Mouse (Mus musculus): Measurements from ENCODE around the gene Psmd9. TPM values are rescaled to one million over a fixed set of nuclear protein-coding genes. Genes with fewer than 3 reads are reported as not detected.

Gene Psmd9
- polyA plus RNA-seq, 1 experiment = 36.3 TPM

DNA sequence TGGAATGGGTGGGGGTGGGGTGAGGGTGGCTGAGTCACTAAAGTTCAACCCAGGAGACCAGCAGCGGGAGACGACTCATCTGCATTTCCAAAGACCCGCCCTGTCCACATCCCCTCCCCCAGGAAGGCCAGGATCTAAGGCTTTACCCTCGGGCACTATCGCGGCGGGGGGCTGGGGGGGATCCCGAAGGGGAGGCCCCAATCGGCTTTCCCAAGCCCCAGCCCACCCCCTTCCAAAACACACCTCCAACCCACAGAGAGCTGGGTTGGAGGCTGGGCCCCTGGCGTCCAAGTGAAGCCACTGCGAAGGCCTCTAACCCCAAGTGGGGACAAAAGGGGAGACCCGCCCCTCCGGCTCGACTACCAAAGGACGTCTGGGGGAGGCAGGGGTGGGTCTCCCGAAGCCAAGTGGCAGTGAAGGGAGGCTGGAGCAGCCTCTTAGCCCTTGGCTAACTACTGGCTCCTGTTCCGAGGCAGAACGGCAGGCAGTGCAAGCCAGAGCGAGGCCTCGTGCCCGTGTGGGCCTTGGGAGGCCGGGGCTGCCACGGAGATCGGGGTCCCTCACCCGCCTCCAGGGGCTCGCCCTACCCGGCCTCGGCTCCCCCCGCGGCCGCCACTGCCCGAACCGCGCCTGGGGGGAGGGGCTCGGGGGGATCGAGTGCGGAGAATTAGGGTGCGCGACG, 30.8 kb upstream of the Psmd9 start:
- no peak for TF ChIP-seq CTCF (IDR thresholded peaks at IDR 0.05; ENCODE audit: control insufficient read depth, insufficient read depth, insufficient replicate concordance, low read depth, low read length)
- TF ChIP-seq POLR2A (IDR thresholded peaks at IDR 0.05; ENCODE audit: control insufficient read depth, low read depth, low read length) = peak; percentile 56; the same call in 1 of the 2 replicates
- Histone ChIP-seq H3K4me3 (ENCODE audit: control insufficient read depth, low read depth, low read length) (peak overlapping the region; percentile 92), H3K27ac (ENCODE audit: control insufficient read depth, insufficient read depth, low read depth, low read length) (peak overlapping the region; percentile 95), H3K27me3 (ENCODE audit: control insufficient read depth, insufficient read depth, low read length) (no peaks in the 10 kb centered on the region), H3K4me1 (ENCODE audit: control insufficient read depth, insufficient read depth, low read length) (peaks cover 60% of the 10 kb centered on the region), H3K36me3 (ENCODE audit: control insufficient read depth, insufficient read depth, low read length) (no peaks in the 10 kb centered on the region)

DNA sequence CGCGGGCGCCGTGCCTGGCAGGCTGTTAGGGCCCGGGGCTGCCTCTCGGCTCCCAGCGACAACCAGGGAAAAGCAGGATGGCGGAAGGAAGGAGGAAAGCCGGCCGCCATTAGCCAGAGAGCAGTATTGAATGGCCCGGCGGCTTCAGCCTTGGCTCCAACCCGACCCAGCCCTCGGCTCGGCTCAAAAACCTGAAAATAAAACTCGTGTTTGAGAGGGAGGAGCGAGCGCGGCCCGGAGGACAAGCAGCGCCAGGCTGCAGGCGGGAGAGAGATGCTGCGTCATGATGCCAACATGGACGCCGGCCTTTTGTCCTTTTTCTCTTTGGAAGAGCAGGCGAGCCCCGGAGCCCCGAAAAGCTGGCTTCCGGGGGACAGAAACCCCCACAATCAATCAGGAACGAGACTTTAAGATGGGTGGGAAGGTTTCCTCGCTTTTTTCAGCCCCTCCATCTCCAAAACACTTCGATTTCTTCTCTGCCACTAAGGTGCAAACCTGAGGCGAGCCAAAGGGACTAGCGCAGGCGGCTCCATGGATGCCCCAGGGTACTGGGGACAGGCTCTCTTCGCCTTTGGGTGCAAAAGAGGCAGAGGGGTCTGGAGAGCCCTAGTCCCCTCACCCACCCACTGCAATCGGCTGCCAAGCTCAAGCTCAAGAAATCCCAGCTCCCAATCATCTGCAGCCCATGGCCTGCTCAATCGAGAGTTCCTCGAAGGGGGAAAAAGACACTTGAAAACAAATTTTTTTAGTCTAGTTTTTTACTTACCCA, 30.1 kb upstream of the Psmd9 start:
- Histone ChIP-seq H3K4me3 (ENCODE audit: control insufficient read depth, low read depth, low read length) (peak overlapping the region; percentile 92), H3K27me3 (ENCODE audit: control insufficient read depth, insufficient read depth, low read length) (no peaks in the 10 kb centered on the region), H3K36me3 (ENCODE audit: control insufficient read depth, insufficient read depth, low read length) (no peaks in the 10 kb centered on the region), H3K27ac (ENCODE audit: control insufficient read depth, insufficient read depth, low read depth, low read length) (peak overlapping the region; percentile 95), H3K4me1 (ENCODE audit: control insufficient read depth, insufficient read depth, low read length) (peaks cover 66% of the 10 kb centered on the region)
- TF ChIP-seq POLR2A (IDR thresholded peaks at IDR 0.05; ENCODE audit: control insufficient read depth, low read depth, low read length) (peak; percentile 54; the same call in 1 of the 2 replicates), CTCF (IDR thresholded peaks at IDR 0.05; ENCODE audit: control insufficient read depth, insufficient read depth, insufficient replicate concordance, low read depth, low read length) (no peak)

GRCm38 (mm10) chr5:123139722-123140627, 29.2 kb upstream of the Psmd9 start:
- peaks cover 69% of the 10 kb centered on the region for H3K4me1 ChIP-seq (ENCODE audit: control insufficient read depth, insufficient read depth, low read length)
- no peaks in the 10 kb centered on the region; the same call in 1 of the 2 replicates for H3K36me3 ChIP-seq (ENCODE audit: control insufficient read depth, insufficient read depth, low read length)
- H3K27ac ChIP-seq (ENCODE audit: control insufficient read depth, insufficient read depth, low read depth, low read length) = peak overlapping the region; percentile 95
- H3K27me3 ChIP-seq (ENCODE audit: control insufficient read depth, insufficient read depth, low read length) = no peaks in the 10 kb centered on the region
- TF ChIP-seq POLR2A (IDR thresholded peaks at IDR 0.05; ENCODE audit: control insufficient read depth, low read depth, low read length) (no peak), CTCF (IDR thresholded peaks at IDR 0.05; ENCODE audit: control insufficient read depth, insufficient read depth, insufficient replicate concordance, low read depth, low read length) (no peak)
- H3K4me3 ChIP-seq (ENCODE audit: control insufficient read depth, low read depth, low read length) = peak overlapping the region; percentile 92

DNA sequence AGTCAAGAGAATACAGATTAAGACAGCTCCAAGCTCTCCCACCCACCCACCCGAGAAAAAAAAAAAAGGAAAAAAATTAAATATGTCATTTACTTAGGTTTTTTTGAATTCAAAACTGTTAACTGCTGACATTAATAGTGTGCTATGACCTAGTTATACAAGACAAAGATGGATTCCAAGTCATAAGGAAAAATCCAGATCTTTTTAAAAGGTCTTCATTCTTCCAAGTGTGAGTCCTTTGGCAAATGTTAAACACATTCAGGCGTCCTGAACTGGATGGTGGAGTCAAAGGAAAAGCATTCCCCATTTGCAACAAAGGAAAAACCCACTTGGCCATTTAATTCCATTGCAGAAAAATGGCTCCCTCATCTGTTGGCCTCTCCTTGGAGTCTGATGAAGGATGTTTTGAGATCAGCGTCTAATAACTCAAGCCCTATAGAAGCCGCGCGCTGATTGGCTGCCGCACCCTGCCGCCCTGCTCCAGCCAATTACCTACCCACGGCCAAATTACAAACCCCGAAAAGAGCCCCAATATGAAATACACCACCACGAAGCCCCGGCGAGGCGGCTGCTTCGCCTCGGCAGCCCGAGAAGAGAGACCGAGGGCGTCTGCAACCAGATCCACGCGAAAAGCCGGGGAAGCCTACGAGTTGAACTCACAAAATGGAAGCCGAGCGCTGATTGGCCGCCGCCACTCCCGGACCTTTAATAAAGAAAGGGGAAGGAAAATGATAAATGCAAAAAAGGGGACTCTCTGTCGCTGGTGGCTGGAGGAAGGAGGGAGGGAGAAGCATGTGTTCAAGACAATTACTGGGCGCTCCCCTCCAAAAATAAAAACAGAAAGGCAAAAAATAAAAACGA, 28.3 kb upstream of the Psmd9 start:
- TF ChIP-seq CTCF (IDR thresholded peaks at IDR 0.05; ENCODE audit: control insufficient read depth, insufficient read depth, insufficient replicate concordance, low read depth, low read length) (no peak), POLR2A (IDR thresholded peaks at IDR 0.05; ENCODE audit: control insufficient read depth, low read depth, low read length) (peak; percentile 40; the same call in 1 of the 2 replicates)
- peak overlapping the region; percentile 94 for H3K27ac ChIP-seq (ENCODE audit: control insufficient read depth, insufficient read depth, low read depth, low read length)
- no peaks in the 10 kb centered on the region; the same call in 1 of the 2 replicates for H3K36me3 ChIP-seq (ENCODE audit: control insufficient read depth, insufficient read depth, low read length)
- H3K4me3 ChIP-seq (ENCODE audit: control insufficient read depth, low read depth, low read length) = peak overlapping the region; percentile 85
- no peaks in the 10 kb centered on the region for H3K27me3 ChIP-seq (ENCODE audit: control insufficient read depth, insufficient read depth, low read length)
- H3K4me1 ChIP-seq (ENCODE audit: control insufficient read depth, insufficient read depth, low read length) = peaks cover 62% of the 10 kb centered on the region

DNA sequence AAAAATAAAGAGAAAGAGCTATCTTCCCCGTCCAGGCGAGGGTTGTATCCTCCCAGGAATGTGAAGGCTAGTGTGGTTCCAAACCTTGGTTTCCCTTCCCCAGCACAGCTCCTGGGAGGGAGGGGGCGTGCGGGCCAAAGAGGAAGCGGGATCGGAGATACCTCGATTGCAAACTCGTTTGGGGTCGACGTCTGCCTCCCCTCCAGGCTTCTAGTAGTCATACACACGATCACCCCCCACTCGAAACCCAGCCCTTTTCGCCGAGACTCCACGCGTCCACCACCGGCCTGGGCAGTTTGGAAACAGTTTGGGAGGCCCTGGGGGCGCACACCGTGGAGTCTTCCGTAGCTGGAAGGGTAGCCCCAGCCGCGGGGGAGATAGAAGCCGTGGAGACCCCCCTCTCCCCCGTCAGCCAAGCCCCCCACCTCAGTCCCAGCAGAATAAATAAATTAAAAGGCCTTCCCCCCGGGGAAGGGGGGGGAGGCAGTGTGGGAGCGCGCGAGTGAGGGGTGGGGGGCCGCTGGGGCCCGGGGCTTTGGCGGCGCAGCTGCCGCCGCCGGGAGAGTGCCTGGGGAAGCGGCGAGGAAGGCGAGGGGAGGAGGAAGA, 27.6 kb upstream of the Psmd9 start:
- peak overlapping the region; percentile 94 for H3K27ac ChIP-seq (ENCODE audit: control insufficient read depth, insufficient read depth, low read depth, low read length)
- no peaks in the 10 kb centered on the region for H3K27me3 ChIP-seq (ENCODE audit: control insufficient read depth, insufficient read depth, low read length)
- peak overlapping the region; percentile 94 for H3K4me3 ChIP-seq (ENCODE audit: control insufficient read depth, low read depth, low read length)
- TF ChIP-seq POLR2A (IDR thresholded peaks at IDR 0.05; ENCODE audit: control insufficient read depth, low read depth, low read length) (no peak; the same call in 1 of the 2 replicates), CTCF (IDR thresholded peaks at IDR 0.05; ENCODE audit: control insufficient read depth, insufficient read depth, insufficient replicate concordance, low read depth, low read length) (no peak)
- H3K4me1 ChIP-seq (ENCODE audit: control insufficient read depth, insufficient read depth, low read length) = peaks cover 60% of the 10 kb centered on the region
- H3K36me3 ChIP-seq (ENCODE audit: control insufficient read depth, insufficient read depth, low read length) = peaks cover 1% of the 10 kb centered on the region

All from testis, adult 2 months (tissue).